Mouse (Mus musculus) erythroblast, embryonic 14.5 days (primary cell): ENCODE measurements at regions not wholly inside any gene's neighbourhood (a gene's known extent, or its start where the extent isn't known, plus 50 kb on each side); places are given as distances from the start of the nearest gene placed in this dataset.

Experiments
- GATA1 ChIP-seq: IDR thresholded peaks from 2 replicates; pipeline ENCODE4 v1.6.1; 2012; ENCODE audit warnings: low read length, inconsistent platforms, mixed read lengths
- TAL1 ChIP-seq: IDR thresholded peaks from 3 replicates; pipeline ENCODE4 v1.6.1; 2012; ENCODE audit warnings: low read length, inconsistent platforms, mixed read lengths

DNA sequence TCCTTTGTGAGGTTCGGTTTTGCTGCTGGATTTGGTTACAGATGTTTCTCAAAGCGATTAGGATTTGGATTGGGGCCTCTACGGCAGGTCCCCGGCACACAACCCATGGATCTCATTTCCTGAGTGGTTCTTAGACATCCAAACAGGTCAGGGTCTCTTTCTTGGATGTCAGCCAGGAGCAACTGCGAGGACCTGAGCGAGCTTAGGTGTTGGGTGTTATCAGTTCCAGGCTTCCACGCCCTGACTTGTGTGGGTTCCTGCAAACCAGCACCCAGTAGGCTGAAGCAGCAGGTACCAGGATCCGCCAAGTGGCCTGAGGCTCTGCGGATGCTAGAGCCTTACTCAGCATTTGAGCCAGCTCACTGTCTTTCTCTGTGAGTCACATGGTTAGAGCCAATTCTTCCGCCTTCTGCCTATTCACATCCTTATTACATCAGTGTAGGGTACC lies 146.5 kb upstream of the Ccdc54 start:
- no peak for TF ChIP-seq GATA1
- no peak for TF ChIP-seq TAL1
